Mouse (Mus musculus) erythroid progenitor cell, adult 5-6 weeks (primary cell): ENCODE data around the gene Gstm5. TPM values are rescaled to one million over a fixed set of nuclear protein-coding genes. Genes with fewer than 3 reads are reported as not detected.

Experiments used
- ATAC-seq: replicated peaks from 2 replicates; pipeline ENCODE4 v1.8.0; 2016; ENCODE audit warnings: moderate number of reproducible peaks, mild to moderate bottlenecking, moderate TSS enrichment, inconsistent platforms; ENCODE audit not compliant: poor library complexity, low FRiP score, severe bottlenecking
- total RNA-seq, 2 experiments: library from RNA; stranded (forward) in 1 of 2; stranded (reverse) in 1 of 2; fragments of 150-400 nt in 1 of 2; fragments of 186-747, 209-891 nt in 1 of 2; gene quantifications; 2 replicates each; pipeline versions ENCODE4 v1.2.3 to v1.2.4; 2015 to 2017; ENCODE audit warnings: low replicate concordance in 2 of 2

Gstm5 gene
- total RNA-seq, 2 experiments from 2014 or later, result 54.8 to 80.1 TPM

- no peak for ATAC-seq
These were observed 33.6 kb downstream of the Gstm5 start for GRCm38 (mm10) chr3:107929243-107929642.

- ATAC-seq, result no peak
These were observed 34.1 kb downstream of the Gstm5 start for GRCm38 (mm10) chr3:107929731-107930130.

GRCm38 (mm10) chr3:107931134-107931533 lies 35.5 kb downstream of the Gstm5 start:
- ATAC-seq, result no peak

GRCm38 (mm10) chr3:107931670-107932069 lies 36.0 kb downstream of the Gstm5 start, which contains the start of gene Gstm7:
Gstm7 (minus strand) TSS chr3:107931817.
- peak; percentile 62 for ATAC-seq

- no peak for ATAC-seq
These were observed 36.5 kb downstream of the Gstm5 start for GRCm38 (mm10) chr3:107932128-107932527.

GRCm38 (mm10) chr3:107935268-107935667 lies 39.6 kb downstream of the Gstm5 start:
- no peak for ATAC-seq

- no peak for ATAC-seq
These were observed 40.3 kb downstream of the Gstm5 start for GRCm38 (mm10) chr3:107935888-107936287.

- 0 out of 2 replicates have a peak, but pooled peaks have one; percentile 23 for ATAC-seq
These were observed 43.8 kb downstream of the Gstm5 start for GRCm38 (mm10) chr3:107939403-107939802.

- no peak for ATAC-seq
These were observed 44.2 kb downstream of the Gstm5 start for GRCm38 (mm10) chr3:107939830-107940229.

- no peak for ATAC-seq
These were observed 44.9 kb downstream of the Gstm5 start for GRCm38 (mm10) chr3:107940524-107940923.

- ATAC-seq, result no peak
These were observed 45.6 kb downstream of the Gstm5 start for GRCm38 (mm10) chr3:107941261-107941660.

GRCm38 (mm10) chr3:107943239-107943990 lies 47.8 kb downstream of the Gstm5 start, which contains the start of gene Gstm6:
Gstm6 (minus strand) TSS chr3:107943749.
- ATAC-seq, result no peak

- ATAC-seq, result no peak
These were observed 50.1 kb downstream of the Gstm5 start for GRCm38 (mm10) chr3:107945729-107946128.

Other genes with a start within 250 kb of the Gstm5 start
- 34.6 and 38.6 TPM in 2 replicates for gene Ahcyl1, start 199.3 kb upstream of the Gstm5 start, total RNA-seq (2015; ENCODE audit: low replicate concordance)
- gene Ahcyl1, start 199.3 kb upstream of the Gstm5 start, total RNA-seq (2017; ENCODE audit: low replicate concordance), result 29.4 and 33.7 TPM in 2 replicates
- gene Csf1, start 135.4 kb upstream of the Gstm5 start, total RNA-seq (2015; ENCODE audit: low replicate concordance), result 6.5 and 9.6 TPM in 2 replicates
- 1.1 and 1.2 TPM in 2 replicates for gene Csf1, start 135.4 kb upstream of the Gstm5 start, total RNA-seq (2017; ENCODE audit: low replicate concordance)
- gene Eps8l3, start 18.6 kb upstream of the Gstm5 start, total RNA-seq (2015; ENCODE audit: low replicate concordance), result not detected in 2 replicates
- not detected in 2 replicates for gene Eps8l3, start 18.6 kb upstream of the Gstm5 start, total RNA-seq (2017; ENCODE audit: low replicate concordance)
- gene Gstm7, start 36.0 kb downstream of the Gstm5 start, total RNA-seq (2015; ENCODE audit: low replicate concordance), result not detected in 2 replicates
- gene Gstm7, start 36.0 kb downstream of the Gstm5 start, total RNA-seq (2017; ENCODE audit: low replicate concordance), result not detected in 2 replicates
- not detected in 2 replicates for gene Gstm6, start 47.9 kb downstream of the Gstm5 start, total RNA-seq (2015; ENCODE audit: low replicate concordance)
- not detected in 2 replicates for gene Gstm6, start 47.9 kb downstream of the Gstm5 start, total RNA-seq (2017; ENCODE audit: low replicate concordance)
- gene Gstm3, start 73.5 kb downstream of the Gstm5 start, total RNA-seq (2015; ENCODE audit: low replicate concordance), result not detected in 2 replicates
- gene Gstm3, start 73.5 kb downstream of the Gstm5 start, total RNA-seq (2017; ENCODE audit: low replicate concordance), result not detected in 2 replicates
- gene Gstm2, start 90.6 kb downstream of the Gstm5 start, total RNA-seq (2015; ENCODE audit: low replicate concordance), result not detected in 2 replicates
- gene Gstm2, start 90.6 kb downstream of the Gstm5 start, total RNA-seq (2017; ENCODE audit: low replicate concordance), result not detected in 2 replicates
- 114 and 170 TPM in 2 replicates for gene Gstm1, start 122.2 kb downstream of the Gstm5 start, total RNA-seq (2015; ENCODE audit: low replicate concordance)
- 29.0 and 44.4 TPM in 2 replicates for gene Gstm1, start 122.2 kb downstream of the Gstm5 start, total RNA-seq (2017; ENCODE audit: low replicate concordance)
- 2.5 and 4.2 TPM in 2 replicates for gene Gstm4, start 149.1 kb downstream of the Gstm5 start, total RNA-seq (2015; ENCODE audit: low replicate concordance)
- gene Gstm4, start 149.1 kb downstream of the Gstm5 start, total RNA-seq (2017; ENCODE audit: low replicate concordance), result 0.90 and 1.4 TPM in 2 replicates
- gene Ampd2, start 190.8 kb downstream of the Gstm5 start, total RNA-seq (2015; ENCODE audit: low replicate concordance), result 9.2 and 10.5 TPM in 2 replicates
- gene Ampd2, start 190.8 kb downstream of the Gstm5 start, total RNA-seq (2017; ENCODE audit: low replicate concordance), result 1.0 and 10.1 TPM in 2 replicates
- gene Gnat2, start 197.0 kb downstream of the Gstm5 start, total RNA-seq (2015; ENCODE audit: low replicate concordance), result not detected in 2 replicates
- gene Gnat2, start 197.0 kb downstream of the Gstm5 start, total RNA-seq (2017; ENCODE audit: low replicate concordance), result not detected in 2 replicates